Mouse (Mus musculus) right cerebral cortex, adult 2 months (tissue): ENCODE measurements around the gene Synpo2l.
A peak's percentile ranks its signal among the peaks of the same experiment; 100 is the strongest.

Experiments
- DNase-seq, 2 experiments: peaks; one replicate each; pipeline ENCODE4 v3.0.0; 2021 to 2022; ENCODE audit warnings: low spot score in 2 of 2

The Synpo2l gene

DNA sequence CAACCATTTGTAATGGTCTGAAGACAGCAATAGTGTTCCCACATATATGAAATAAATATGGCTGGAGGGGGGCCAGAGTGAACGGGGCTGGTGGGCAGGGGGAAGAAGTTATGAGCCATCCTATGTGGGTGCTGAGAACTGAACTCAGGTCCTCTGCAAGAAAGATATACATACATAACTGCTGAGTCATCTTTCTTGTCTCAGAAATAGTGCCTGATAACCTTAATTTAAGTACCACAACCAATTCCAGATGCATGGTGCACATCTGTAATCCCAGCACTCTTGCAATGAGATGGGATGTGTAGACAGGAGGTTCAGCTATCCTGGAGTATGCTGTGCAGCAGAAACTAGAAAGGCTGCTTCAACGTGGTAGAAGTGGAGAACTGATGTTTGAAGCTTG, 13.6 kb upstream of the Synpo2l start:
- no peak for DNase-seq

- DNase-seq = no peak
Observed at GRCm38 (mm10) chr14:20677906-20678305, 9.8 kb upstream of the Synpo2l start.

DNA sequence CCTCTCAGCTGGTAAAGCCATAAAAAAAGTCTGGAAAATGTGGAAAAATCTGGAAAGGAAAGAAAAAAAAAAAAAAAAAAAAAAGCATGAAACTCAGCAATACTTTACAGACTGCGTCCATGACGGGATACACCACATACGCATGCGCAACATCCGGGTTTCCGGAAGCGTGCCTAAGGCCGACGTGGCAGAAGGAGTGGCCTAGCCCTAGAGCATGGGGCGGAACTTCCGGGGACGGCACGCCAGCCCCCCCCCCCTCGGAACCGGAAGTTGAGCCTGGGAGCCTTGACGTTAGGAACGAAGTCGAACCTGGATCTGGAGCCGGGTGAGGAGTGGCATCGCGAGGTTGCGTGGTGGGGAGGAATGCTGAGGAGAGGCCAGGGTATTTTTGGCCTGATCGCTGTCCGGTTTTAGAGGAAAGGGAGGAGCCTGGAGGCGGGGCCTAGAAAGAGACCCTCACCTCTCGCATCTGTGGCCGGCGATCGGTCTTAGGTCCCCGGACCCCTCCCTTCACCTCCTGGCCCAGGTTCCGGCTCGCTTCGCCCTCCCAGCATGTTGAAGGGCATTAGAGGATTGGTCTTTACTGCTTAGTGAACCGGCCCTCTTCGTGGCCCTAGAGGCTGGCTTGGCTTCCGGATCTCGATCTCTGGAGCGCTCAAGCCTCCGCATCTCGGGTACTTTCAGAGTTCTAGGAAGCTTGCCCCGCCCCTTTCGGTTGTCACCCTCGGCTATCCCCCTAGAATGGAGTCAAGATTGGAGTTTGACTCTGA, 6.1 kb upstream of the Synpo2l start, which contains the start of gene Sec24c:
Gene Sec24c, plus strand, starts transcription at position 245 of the 770 bp plus-strand sequence.
- peak; percentile 92 to 99 for DNase-seq

DNA sequence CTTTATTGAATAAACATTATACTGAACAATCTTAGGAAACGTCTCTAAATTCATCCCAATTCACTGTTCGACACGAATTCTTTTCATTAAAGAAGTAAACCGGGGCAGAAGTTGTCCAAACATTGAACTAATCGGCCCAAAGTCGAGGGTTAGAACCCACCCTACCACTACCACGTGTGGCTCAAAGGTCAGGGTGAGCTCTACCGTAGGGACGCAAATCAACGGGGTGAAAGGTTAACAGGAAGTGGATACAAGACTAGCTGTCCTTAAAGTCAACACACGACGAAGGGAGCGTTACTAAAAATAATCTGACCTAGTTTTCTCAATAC, 5.5 kb upstream of the Synpo2l start:
- peak; percentile 44 to 67 for DNase-seq

GRCm38 (mm10) chr14:20672990-20673389, 4.8 kb upstream of the Synpo2l start:
- no peak for DNase-seq

DNA sequence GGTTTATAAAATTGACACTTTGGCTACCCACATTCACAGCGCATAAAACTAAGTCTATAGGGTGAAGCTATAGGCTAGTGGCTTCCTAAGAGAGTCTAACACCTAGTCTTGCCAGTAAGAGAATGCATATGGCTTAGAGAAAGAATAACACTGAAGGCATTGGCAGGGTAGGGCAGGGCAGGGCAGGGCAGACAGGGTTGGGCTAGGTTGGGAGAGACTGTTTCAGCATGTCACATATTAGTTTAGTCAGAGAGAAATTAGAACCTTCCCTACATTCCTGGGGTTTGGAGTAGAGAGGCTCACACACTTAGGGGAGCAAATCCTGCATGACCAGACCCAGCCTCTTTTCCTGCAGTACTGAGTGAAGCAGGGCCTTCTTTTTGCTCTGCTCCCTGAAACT, 685 bp downstream of the Synpo2l start:
- DNase-seq = no peak

DNA sequence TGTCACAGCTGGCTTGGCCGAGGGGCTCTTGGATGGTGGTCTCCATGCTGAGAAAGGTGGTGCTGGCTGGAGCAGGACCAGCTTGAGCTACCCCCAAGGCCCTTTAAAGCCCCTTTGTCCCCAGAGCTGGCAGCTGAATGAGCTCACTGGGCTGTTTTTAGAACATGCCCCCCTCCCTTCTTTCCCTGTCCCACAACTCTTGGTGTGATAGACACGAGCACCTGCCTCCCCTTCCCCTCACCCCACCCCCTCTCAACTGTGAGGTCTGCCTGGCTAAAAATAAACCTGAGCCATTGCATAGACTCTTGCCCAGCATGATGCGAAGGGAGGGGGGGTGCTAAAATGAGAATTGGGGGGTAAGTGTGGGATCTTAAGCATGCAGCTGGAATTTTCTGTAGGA, 3.7 kb downstream of the Synpo2l start:
- DNase-seq = no peak

- DNase-seq = no peak
Observed at GRCm38 (mm10) chr14:20663601-20664000, 4.6 kb downstream of the Synpo2l start.

- DNase-seq = no peak
Observed at GRCm38 (mm10) chr14:20662740-20663139, 5.4 kb downstream of the Synpo2l start.

GRCm38 (mm10) chr14:20661661-20662331, 6.4 kb downstream of the Synpo2l start:
- DNase-seq = peak in 1 of 2 experiments; percentile 18

- DNase-seq = peak; percentile 95
Observed at GRCm38 (mm10) chr14:20660827-20661660, 7.1 kb downstream of the Synpo2l start.

DNA sequence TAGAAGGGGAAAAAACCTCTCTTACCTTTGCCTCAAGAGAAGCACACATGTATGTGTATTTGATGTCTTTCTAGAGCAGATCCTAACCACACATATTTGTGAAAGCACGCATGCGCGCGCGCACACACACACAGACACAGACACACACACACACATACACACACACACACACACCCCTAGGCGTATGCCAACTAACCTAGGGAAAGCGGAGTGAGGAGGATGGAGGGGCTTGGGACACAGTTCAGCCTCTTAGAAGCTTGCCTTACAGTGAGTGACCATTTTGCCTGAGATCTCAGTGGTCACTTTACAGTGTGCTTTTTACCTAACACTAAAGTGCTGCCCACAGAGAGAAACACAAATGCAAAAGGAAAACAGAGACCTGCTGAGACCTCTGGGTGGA, 8.5 kb downstream of the Synpo2l start:
- no peak for DNase-seq

- DNase-seq = no peak
Observed at GRCm38 (mm10) chr14:20658902-20659301, 9.3 kb downstream of the Synpo2l start.

- DNase-seq = peak; percentile 55 to 62
Observed at GRCm38 (mm10) chr14:20658326-20658725, 9.8 kb downstream of the Synpo2l start.

GRCm38 (mm10) chr14:20656361-20656760, 11.8 kb downstream of the Synpo2l start, which contains the start of gene Myoz1:
Gene Myoz1 (minus strand): TSS chr14:20656540.
- no peak for DNase-seq

DNA sequence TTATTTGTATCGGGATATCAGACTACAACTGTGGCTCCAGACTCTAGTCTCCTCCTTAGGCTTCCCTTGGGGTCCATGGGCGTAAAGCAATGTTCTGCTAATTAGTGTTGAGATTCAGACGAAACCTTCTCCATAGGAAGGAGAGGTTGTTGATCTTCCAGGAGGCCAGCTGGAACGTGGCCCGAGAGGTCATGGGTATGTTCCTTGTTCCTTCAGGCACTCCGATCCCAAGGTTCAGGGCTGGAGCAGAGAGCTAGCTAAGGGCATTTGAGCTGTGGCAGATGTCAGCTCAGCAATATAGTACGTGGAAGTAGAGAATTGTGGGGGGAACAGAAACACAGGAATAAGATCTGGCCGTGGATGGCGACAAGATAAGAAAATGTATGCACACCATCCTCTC, 12.4 kb downstream of the Synpo2l start:
- no peak for DNase-seq

- DNase-seq = no peak
Observed at GRCm38 (mm10) chr14:20654690-20655421, 13.3 kb downstream of the Synpo2l start.

GRCm38 (mm10) chr14:20651722-20652256, 16.4 kb downstream of the Synpo2l start:
- no peak for DNase-seq

GRCm38 (mm10) chr14:20651000-20651399, 17.2 kb downstream of the Synpo2l start:
- DNase-seq = no peak

- no peak for DNase-seq
Observed at GRCm38 (mm10) chr14:20646381-20646780, 21.8 kb downstream of the Synpo2l start.

DNA sequence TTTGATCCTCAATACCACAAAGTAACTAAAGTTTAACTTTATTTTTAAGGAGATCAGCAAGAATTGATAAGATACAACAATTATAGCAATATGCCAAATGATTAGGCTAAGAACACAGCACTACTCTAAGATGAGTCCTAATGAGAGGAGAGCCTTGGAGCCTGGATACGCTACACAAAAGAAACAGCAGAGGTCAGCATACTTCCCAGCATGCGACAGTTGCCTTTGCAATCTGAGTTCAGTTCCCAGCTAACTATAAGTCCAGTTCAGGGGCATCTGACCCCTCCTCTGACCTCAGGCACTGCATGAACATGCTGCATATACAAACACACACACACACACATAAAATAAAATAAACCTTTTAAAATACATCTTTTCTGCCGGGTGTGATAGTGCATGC, 22.6 kb downstream of the Synpo2l start:
- no peak for DNase-seq
